Mouse (Mus musculus): ENCODE data around the gene Bicd1.
"Not testable (repeated sequence)": the region's sequence is repeated elsewhere in the genome, so short reads cannot be mapped to it uniquely, and the experiment has no call there.

- TF ChIP-seq POLR2A (IDR thresholded peaks at IDR 0.05; ENCODE audit: borderline replicate concordance, control insufficient read depth, low read depth, low read length); CTCF (IDR thresholded peaks at IDR 0.05; ENCODE audit: control insufficient read depth, insufficient read depth, low read length): not testable (repeated sequence)
Measured at GRCm38 (mm10) chr6:149481868-149482267, 73.2 kb downstream of the Bicd1 start.

All from bone marrow, adult 2 months (tissue).